Mouse (Mus musculus) C2C12 (cell line): ENCODE measurements around the gene Sipa1l3.

Experiments
- CEBPB ChIP-seq: IDR thresholded peaks from one replicate; pipeline ENCODE4 v1.6.1; 2011; ENCODE audit warnings: low read depth, mild to moderate bottlenecking, control low read depth, moderate library complexity
- CTCF ChIP-seq: IDR thresholded peaks from one replicate; pipeline ENCODE4 v1.5.1; 2011; ENCODE audit not compliant: control insufficient read depth, insufficient read depth, insufficient read length
- MAX ChIP-seq: IDR thresholded peaks from one replicate; pipeline ENCODE4 v1.6.1; 2011; ENCODE audit warnings: mild to moderate bottlenecking, control low read depth
- MYOD1 ChIP-seq: IDR thresholded peaks from one replicate; pipeline ENCODE4 v1.6.1; 2011; ENCODE audit warnings: low read depth; ENCODE audit not compliant: control insufficient read depth, insufficient read length
- MYOG ChIP-seq: IDR thresholded peaks from one replicate; pipeline ENCODE4 v1.6.1; 2011; ENCODE audit not compliant: control insufficient read depth, insufficient read length; ENCODE audit errors: extremely low read depth
- USF1 ChIP-seq: IDR thresholded peaks from one replicate; pipeline ENCODE4 v1.6.1; 2011; ENCODE audit warnings: low read depth, mild to moderate bottlenecking, control low read depth, moderate library complexity

- TF ChIP-seq MAX (no peak), MYOD1 (no peak), CTCF (no peak), CEBPB (no peak), USF1 (no peak), MYOG (no peak)
Measured at GRCm38 (mm10) chr7:29287481-29287880, 231.0 kb downstream of the Sipa1l3 start.
